In genomic region chr10:111251666-111252065, GRCm38 (mm10) we compare ENCODE assay signal across 20 mouse cellular contexts. TPM values are rescaled to one million over a fixed set of nuclear protein-coding genes. Genes with fewer than 3 reads are reported as not detected.
DNase-seq lines count a peak whose midpoint lies in the region; ATAC-seq and TF ChIP-seq lines count a peak whose summit lies in the region.
"Had no signal": no experiment of that assay in that cellular context is flagged by ENCODE, and none has a peak within 500 bp of the region (broad histone marks: within the 10 kb centered on the region; RNA-seq: fewer than 3 reads in every experiment).

No protein-coding gene starts in this region.

- no peak overlapping the region for H3K4me3 ChIP-seq in liver, adult 2 months (ENCODE audit: insufficient read depth, low read depth, low read length)
- no peak overlapping the region for H3K4me3 ChIP-seq in liver, embryonic 11.5 days (ENCODE audit: low read depth, low read length)
- no peak overlapping the region for H3K4me3 ChIP-seq in cortical plate, adult 2 months (ENCODE audit: insufficient read depth, low read length)
- H3K4me3 ChIP-seq: embryonic facial prominence, embryonic 10.5 days; forebrain, embryonic 10.5 days; forebrain, embryonic 15.5 days; gastrocnemius, adult 2 months; heart, embryonic 10.5 days; hindbrain, embryonic 13.5 days had no signal

- no peaks in the 10 kb centered on the region for H3K9me3 ChIP-seq in liver, embryonic 11.5 days (ENCODE audit: control insufficient read depth, low read length)
- H3K9me3 ChIP-seq: embryonic facial prominence, embryonic 10.5 days; forebrain, embryonic 10.5 days; forebrain, embryonic 15.5 days; heart, embryonic 10.5 days; hindbrain, embryonic 13.5 days had no signal

- H3K4me1 ChIP-seq in liver, adult 2 months (ENCODE audit: control insufficient read depth, insufficient read depth, low read length), result peaks cover 2% of the 10 kb centered on the region; the same call in 1 of the 2 replicates
- 0 out of 2 replicates have a peak, but pooled peaks cover 3% of the 10 kb centered on the region for H3K4me1 ChIP-seq in liver, embryonic 11.5 days (replicated peaks; ENCODE audit: control insufficient read depth, insufficient read depth, low read length)
- peaks cover 7% of the 10 kb centered on the region for H3K4me1 ChIP-seq in cortical plate, adult 2 months (ENCODE audit: control insufficient read depth, insufficient read depth, low read length)

- H3K79me2 ChIP-seq in liver, adult 2 months (ENCODE audit: control insufficient read depth, insufficient read depth, low read length), result peaks cover 7% of the 10 kb centered on the region; the same call in 1 of the 2 replicates

- H3K27ac ChIP-seq in liver, adult 2 months (replicated peaks; ENCODE audit: insufficient read depth, low read depth, low read length), result no peak overlapping the region
- H3K27ac ChIP-seq in liver, embryonic 11.5 days (ENCODE audit: low read depth, low read length), result no peak overlapping the region
- 0 out of 2 replicates have a peak overlapping the region, but pooled peaks have one; percentile 8 for H3K27ac ChIP-seq in cortical plate, adult 2 months (ENCODE audit: insufficient read depth, low read length)
- H3K27ac ChIP-seq: embryonic facial prominence, embryonic 10.5 days; forebrain, embryonic 10.5 days; forebrain, embryonic 15.5 days; gastrocnemius, adult 2 months; heart, embryonic 10.5 days; hindbrain, embryonic 13.5 days had no signal

- no peak for TF ChIP-seq POLR2A in liver, adult 2 months (IDR thresholded peaks at IDR 0.05; ENCODE audit: extremely low read depth, insufficient read depth, low read length)
- no peak for TF ChIP-seq POLR2A in cortical plate, adult 2 months (IDR thresholded peaks at IDR 0.05; ENCODE audit: extremely low read depth, insufficient read depth, low read length)

- no peak overlapping the region for H3K9ac ChIP-seq in liver, adult 2 months (ENCODE audit: low read depth, low read length)
- H3K9ac ChIP-seq in liver, embryonic 11.5 days (ENCODE audit: low read depth, low read length), result no peak overlapping the region
- H3K9ac ChIP-seq: forebrain, embryonic 15.5 days; hindbrain, embryonic 13.5 days had no signal

- H3K4me2 ChIP-seq in liver, embryonic 11.5 days, result no peak overlapping the region
- H3K4me2 ChIP-seq: forebrain, embryonic 15.5 days; hindbrain, embryonic 13.5 days had no signal

- DNase-seq in heart, adult 11 months, result peak; percentile 84
- no peak for DNase-seq in heart, postnatal 14 days
- DNase-seq in liver, adult 2 months (ENCODE audit: extremely low read depth, low read depth, low spot score), result peak; percentile 22
- DNase-seq in liver, embryonic 11.5 days (ENCODE audit: low spot score), result no peak
- DNase-seq in thymus, postnatal 25 days, result no peak
- DNase-seq: adrenal gland, adult 2 months; adrenal gland, postnatal 25 days; cerebellum, adult 11 months; cerebellum, adult 9-10 months; gastrocnemius, adult 2 months; gastrocnemius, postnatal 25 days; heart, adult 18-20 months; heart, postnatal 10 days had no signal

- no peak for TF ChIP-seq CTCF in liver, adult 2 months (IDR thresholded peaks at IDR 0.05; ENCODE audit: low read depth, low read length)
- no peak for TF ChIP-seq CTCF in cortical plate, adult 2 months (IDR thresholded peaks at IDR 0.05; ENCODE audit: extremely low read depth, insufficient read depth, low read length)

- H3K36me3 ChIP-seq in liver, adult 2 months (ENCODE audit: control insufficient read depth, insufficient read depth, low read length), result peaks cover 3% of the 10 kb centered on the region; the same call in 1 of the 2 replicates
- H3K36me3 ChIP-seq in liver, embryonic 11.5 days (ENCODE audit: control insufficient read depth, insufficient read depth, low read length), result no peaks in the 10 kb centered on the region
- H3K36me3 ChIP-seq: embryonic facial prominence, embryonic 10.5 days; forebrain, embryonic 10.5 days; forebrain, embryonic 15.5 days; heart, embryonic 10.5 days had no signal

- intact Hi-C loops in heart, postnatal 14 days (cut with DNase I), result no loop called here

- no peaks in the 10 kb centered on the region for H3K27me3 ChIP-seq in liver, adult 2 months (ENCODE audit: control insufficient read depth, insufficient read depth, low read length)
- no peaks in the 10 kb centered on the region for H3K27me3 ChIP-seq in liver, embryonic 11.5 days (replicated peaks; ENCODE audit: control insufficient read depth, insufficient read depth, low read length)
- H3K27me3 ChIP-seq: forebrain, embryonic 15.5 days; hindbrain, embryonic 13.5 days had no signal

- 85% methylated on average over 5 of the region's 5 CpGs for WGBS in liver, adult 2 months
- 66% methylated on average over 5 of the region's 5 CpGs for WGBS in liver, embryonic 11.5 days

- no peak for ATAC-seq in liver, embryonic 11.5 days (replicated peaks; ENCODE audit: low FRiP score)
- ATAC-seq: forebrain, embryonic 15.5 days; intestine, embryonic 16.5 days had no signal

RNA-seq across cellular contexts. Expression of gene Bbs10, which starts 46.8 kb away (rescaled TPM):
- 1 to 10 TPM; 3.1 to 3.2 TPM for total RNA-seq in heart, postnatal 14 days (2021)
- 5.2 and 6.2 TPM in 2 replicates for total RNA-seq in liver, adult 2 months (2014; rRNA removed)
- 1.3 and 1.6 TPM in 2 replicates for polyA plus RNA-seq in liver, adult 2 months (2012; rRNA removed)
- polyA plus RNA-seq in liver, embryonic 11.5 days (2014; fragmentation: Nextera tagmentation; extraction: Ambion mirVana), result 3.1 and 4.3 TPM in 2 replicates
- 4.7 and 5.0 TPM in 2 replicates for polyA plus RNA-seq in cortical plate, adult 2 months (2012; rRNA removed)

Comparison
In these comparisons a context has a peak if more than half of its experiments do, and no peak if none do; other contexts are left out.
1. DNase-seq: peak in heart, adult 11 months (single experiment) and liver, adult 2 months (single experiment); none in heart, postnatal 14 days (0 of 2), liver, embryonic 11.5 days (single experiment) and thymus, postnatal 25 days (single experiment).